Mouse (Mus musculus) cortical plate, adult 2 months (tissue): ENCODE measurements around the gene Sycp1.

Experiments
- CTCF ChIP-seq: fragments of 200-500 bp; IDR thresholded peaks from 2 replicates; pipeline ENCODE4 v1.5.1; 2011; ENCODE audit warnings: mild to moderate bottlenecking, control low read depth, low read length; ENCODE audit not compliant: insufficient read depth; ENCODE audit errors: extremely low read depth
- POLR2A ChIP-seq: fragments of 200-500 bp; IDR thresholded peaks from 2 replicates; pipeline ENCODE4 v1.6.1; 2011; ENCODE audit warnings: mild to moderate bottlenecking, low read length, control low read depth; ENCODE audit not compliant: insufficient read depth; ENCODE audit errors: extremely low read depth

GRCm38 (mm10) chr3:102946312-102946711 is 10.4 kb upstream of the Sycp1 start:
- TF ChIP-seq CTCF (no peak), POLR2A (no peak)
